Mouse (Mus musculus) neural tube, embryonic 12.5 days (tissue): Measurements from ENCODE around the gene Amn1. TPM values are rescaled to one million over a fixed set of nuclear protein-coding genes. Genes with fewer than 3 reads are reported as not detected.
"Not testable (repeated sequence)": the region's sequence is repeated elsewhere in the genome, so short reads cannot be mapped to it uniquely, and the experiment has no call there.

Experiments
- ATAC-seq: fragments of 200-750 bp; cut with Nextera tagmentation; 2 replicates; pipeline ENCODE4 v1.8.0; 2017; ENCODE audit warnings: low read depth, mild to moderate bottlenecking, moderate TSS enrichment, moderate library complexity; ENCODE audit not compliant: low FRiP score
- H3K27ac ChIP-seq: fragments of 300-500 bp; sonication (generic); 2 replicates; pipeline ENCODE4 v1.5.1; 2016
- H3K27me3 ChIP-seq: fragments of 300-500 bp; sonication (generic); replicated peaks from 2 replicates; pipeline ENCODE4 v1.6.1; 2016; ENCODE audit warnings: mild to moderate bottlenecking
- H3K36me3 ChIP-seq: fragments of 300-500 bp; sonication (generic); 2 replicates; pipeline ENCODE4 v1.6.1; 2016; ENCODE audit warnings: mild to moderate bottlenecking
- H3K4me1 ChIP-seq: fragments of 300-500 bp; sonication (generic); 2 replicates; pipeline ENCODE4 v1.6.1; 2016
- H3K4me2 ChIP-seq: fragments of 300-500 bp; sonication (generic); replicated peaks from 2 replicates; pipeline ENCODE4 v1.6.1; 2016; ENCODE audit warnings: mild to moderate bottlenecking
- H3K4me3 ChIP-seq: fragments of 300-500 bp; sonication (generic); 2 replicates; pipeline ENCODE4 v1.5.1; 2016
- H3K9ac ChIP-seq: fragments of 300-500 bp; sonication (generic); 2 replicates; pipeline ENCODE4 v1.6.1; 2016; ENCODE audit warnings: mild to moderate bottlenecking
- H3K9me3 ChIP-seq: fragments of 300-500 bp; sonication (generic); 2 replicates; pipeline ENCODE4 v1.6.1; 2016; ENCODE audit warnings: mild to moderate bottlenecking
- WGBS: fragments of 180-500 bp; shearing (Covaris S2); methylation state at CpG from one replicate; pipeline ENCODE4 v1.1.7; 2016; 5-methylcytosine and 5-hydroxymethylcytosine counted together
- polyA plus RNA-seq: library from polyadenylated mRNA; unstranded; fragments of >200 nt; fragmentation: Nextera tagmentation; extraction: Ambion mirVana; gene quantifications from 2 replicates; pipeline ENCODE4 v1.2.1, GENCODE M21; 2016

The Amn1 gene
- polyA plus RNA-seq, result 85.0 and 87.9 TPM in 2 replicates

GRCm38 (mm10) chr6:149188041-149188924, at the start of gene Amn1:
Gene Amn1, minus strand, starts transcription at chr6:149188712.
- Histone ChIP-seq H3K9me3 (no peaks in the 10 kb centered on the region), H3K27me3 (no peaks in the 10 kb centered on the region), H3K4me2 (peak within 1 kb of the TSS; percentile 67), H3K9ac (peak within 1 kb of the TSS; percentile 91), H3K4me3 (peak within 1 kb of the TSS; percentile 83), H3K27ac (peak within 1 kb of the TSS; percentile 94), H3K4me1 (peaks cover 14% of the 10 kb centered on the region), H3K36me3 (peaks cover 9% of the 10 kb centered on the region; the same call in 1 of the 2 replicates)
- ATAC-seq, result peak; percentile 99
- under 1% methylated on average over 34 of the region's 34 CpGs for WGBS

- Histone ChIP-seq H3K4me1 (no peaks in the 10 kb centered on the region), H3K9me3 (no peaks in the 10 kb centered on the region)
Measured at GRCm38 (mm10) chr6:149236807-149237206, 48.3 kb upstream of the Amn1 start.

DNA sequence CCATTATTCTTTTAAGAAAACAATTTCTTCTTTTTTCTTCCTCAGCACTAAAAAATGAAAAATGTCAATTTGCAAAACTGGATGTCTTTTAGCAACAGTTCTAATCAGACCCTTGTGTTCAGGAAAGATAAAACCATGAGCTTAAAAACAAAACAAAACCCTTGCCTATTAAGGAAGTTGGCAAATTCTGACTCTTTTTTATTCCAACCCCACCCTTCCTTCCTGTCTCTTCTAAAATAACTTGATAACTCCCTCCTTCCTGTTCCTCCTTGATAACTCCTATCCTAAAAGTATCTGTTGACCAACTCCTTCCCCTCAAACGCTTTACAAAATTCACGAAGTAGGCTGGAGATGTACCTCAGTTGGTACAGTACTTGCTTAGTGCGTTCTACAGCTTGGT, 45.4 kb upstream of the Amn1 start:
- no peaks in the 10 kb centered on the region for H3K9me3 ChIP-seq
- no peaks in the 10 kb centered on the region for H3K27me3 ChIP-seq
- H3K9ac ChIP-seq, result no peak overlapping the region
- no peak overlapping the region for H3K4me2 ChIP-seq
- H3K27ac ChIP-seq, result no peak overlapping the region
- no peak overlapping the region for H3K4me3 ChIP-seq
- no peaks in the 10 kb centered on the region for H3K4me1 ChIP-seq
- no peaks in the 10 kb centered on the region for H3K36me3 ChIP-seq
- ATAC-seq, result no peak
- 88% methylated on average over 3 of the region's 3 CpGs for WGBS

More at GRCm38 (mm10) chr6:149236807-149237206, 48.3 kb upstream of the Amn1 start:
- Histone ChIP-seq H3K4me2 (no peak overlapping the region), H3K36me3 (no peaks in the 10 kb centered on the region), H3K4me3 (no peak overlapping the region), H3K27me3 (no peaks in the 10 kb centered on the region), H3K9ac (no peak overlapping the region), H3K27ac (no peak overlapping the region)
- WGBS, result 76% methylated on average over 2 of the region's 2 CpGs
- ATAC-seq, result no peak

DNA sequence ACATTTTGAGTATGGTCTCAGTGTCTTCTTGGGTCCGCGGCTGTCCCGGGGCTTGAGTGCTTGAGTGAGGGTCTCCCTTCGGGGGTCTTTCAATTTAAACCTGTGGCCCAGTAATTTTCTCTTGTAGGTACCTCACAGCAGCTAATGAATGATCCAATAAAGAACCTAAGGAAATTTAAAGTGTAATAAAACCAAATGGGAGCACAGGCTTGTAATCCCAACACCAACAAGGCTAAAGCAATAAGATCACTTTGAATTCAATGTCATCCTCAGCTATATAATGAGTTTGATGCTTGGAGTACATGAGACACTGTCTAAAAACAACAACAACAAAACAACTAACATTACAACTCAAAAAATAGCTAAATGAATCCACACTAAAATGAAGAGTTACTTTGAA, 36.2 kb upstream of the Amn1 start:
- 90% methylated on average over 4 of the region's 4 CpGs for WGBS
- Histone ChIP-seq H3K27me3 (no peaks in the 10 kb centered on the region), H3K9ac (no peak overlapping the region), H3K9me3 (no peaks in the 10 kb centered on the region), H3K27ac (no peak overlapping the region), H3K4me2 (no peak overlapping the region), H3K36me3 (no peaks in the 10 kb centered on the region), H3K4me1 (no peaks in the 10 kb centered on the region), H3K4me3 (no peak overlapping the region)
- no peak for ATAC-seq

GRCm38 (mm10) chr6:149221296-149221695, 32.8 kb upstream of the Amn1 start:
- no peak for ATAC-seq
- H3K4me1 ChIP-seq, result no peaks in the 10 kb centered on the region
- H3K27me3 ChIP-seq, result no peaks in the 10 kb centered on the region
- H3K36me3 ChIP-seq, result no peaks in the 10 kb centered on the region
- no peaks in the 10 kb centered on the region for H3K9me3 ChIP-seq
- H3K9ac ChIP-seq, result no peak overlapping the region
- no peak overlapping the region for H3K4me2 ChIP-seq
- H3K4me3 ChIP-seq, result no peak overlapping the region
- no peak overlapping the region for H3K27ac ChIP-seq

- Histone ChIP-seq H3K4me2 (no peak overlapping the region), H3K9ac (no peak overlapping the region), H3K4me3 (no peak overlapping the region), H3K36me3 (no peaks in the 10 kb centered on the region), H3K27me3 (no peaks in the 10 kb centered on the region), H3K27ac (no peak overlapping the region), H3K9me3 (no peaks in the 10 kb centered on the region), H3K4me1 (no peaks in the 10 kb centered on the region)
- ATAC-seq, result no peak
Measured at GRCm38 (mm10) chr6:149198572-149198971, 10.1 kb upstream of the Amn1 start.

DNA sequence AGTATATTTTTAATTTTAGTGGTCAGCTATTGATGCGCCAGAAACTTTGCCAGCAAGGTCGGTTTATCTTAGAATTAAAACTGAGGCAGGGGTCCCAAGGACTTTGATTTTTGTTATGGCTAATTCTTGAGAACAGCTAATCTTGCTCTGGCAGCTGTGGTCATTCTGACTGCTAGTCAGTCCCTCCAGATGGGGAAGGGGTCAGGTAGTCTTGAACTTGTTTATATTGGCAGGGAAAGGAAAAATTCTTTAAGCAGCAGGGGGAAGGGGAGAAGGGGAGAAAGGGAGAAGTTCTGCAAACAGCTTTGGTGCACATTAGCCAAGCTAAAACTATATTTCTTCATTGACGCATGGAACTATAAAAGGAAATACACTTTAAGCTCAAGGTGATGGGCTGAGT, 8.6 kb upstream of the Amn1 start:
- H3K27me3 ChIP-seq, result no peaks in the 10 kb centered on the region
- H3K27ac ChIP-seq, result no peak overlapping the region
- no peak for ATAC-seq
- H3K9ac ChIP-seq, result no peak overlapping the region
- no peak overlapping the region for H3K4me3 ChIP-seq
- 83% methylated on average over 3 of the region's 3 CpGs for WGBS
- H3K9me3 ChIP-seq, result no peaks in the 10 kb centered on the region
- H3K4me1 ChIP-seq, result no peaks in the 10 kb centered on the region
- no peaks in the 10 kb centered on the region for H3K36me3 ChIP-seq
- no peak overlapping the region for H3K4me2 ChIP-seq

DNA sequence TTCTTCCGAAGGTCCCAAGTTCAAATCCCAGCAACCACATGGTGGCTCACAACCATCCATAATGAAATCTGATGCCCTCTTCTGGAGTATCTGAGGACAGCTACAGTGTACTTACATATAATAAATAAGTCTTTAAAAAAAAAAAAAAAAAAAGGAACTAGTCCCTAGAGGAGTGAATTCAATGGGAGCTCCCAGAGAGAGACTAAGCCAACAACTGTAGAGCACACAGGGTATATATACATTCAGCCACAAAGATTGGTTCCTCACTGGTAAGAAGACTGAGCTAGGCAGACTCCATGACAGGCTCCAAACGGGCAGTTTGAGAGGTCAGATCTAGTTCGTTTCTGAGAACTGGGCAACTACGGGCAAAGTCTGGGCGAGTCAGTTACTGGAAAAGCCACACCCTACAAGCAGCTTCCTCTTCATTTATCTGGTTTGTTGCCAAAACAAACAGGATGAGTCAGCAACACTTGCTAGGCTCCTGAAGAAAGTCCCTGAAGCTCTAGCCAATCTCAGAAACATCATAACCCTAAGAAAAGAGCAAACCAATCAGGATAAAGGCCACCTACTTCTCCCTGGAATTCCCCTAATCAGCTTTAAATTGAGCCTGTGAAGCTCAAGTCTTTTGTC, 4.9 kb upstream of the Amn1 start:
- WGBS, result 84% methylated on average over 5 of the region's 5 CpGs
- no peak for ATAC-seq
- Histone ChIP-seq H3K36me3 (no peaks in the 10 kb centered on the region), H3K4me2 (no peak overlapping the region), H3K27ac (no peak overlapping the region), H3K9ac (no peak overlapping the region), H3K4me1 (no peaks in the 10 kb centered on the region), H3K4me3 (no peak overlapping the region), H3K27me3 (no peaks in the 10 kb centered on the region), H3K9me3 (no peaks in the 10 kb centered on the region)

DNA sequence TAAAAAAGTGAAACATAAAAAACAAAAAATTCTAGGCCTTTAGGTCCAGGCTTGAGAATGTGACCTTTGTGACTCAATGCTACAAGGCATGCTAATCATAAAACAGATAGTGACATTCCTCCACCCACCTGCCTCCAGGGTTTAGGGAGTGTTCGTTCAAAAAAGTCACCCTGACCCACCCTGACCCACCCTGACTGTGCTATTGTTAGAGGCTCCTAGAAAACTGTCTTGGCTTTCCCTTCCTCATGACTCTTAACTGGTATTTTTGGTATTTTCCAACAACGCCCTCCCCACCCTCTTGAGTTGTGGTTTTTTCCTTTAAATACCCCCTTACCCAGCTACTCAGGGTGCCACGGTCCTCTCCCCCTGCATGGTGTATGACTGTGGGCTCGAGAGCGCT, 3.4 kb upstream of the Amn1 start:
- 87% methylated on average over 5 of the region's 5 CpGs for WGBS
- not testable (repeated sequence) for H3K36me3 ChIP-seq, H3K4me3 ChIP-seq, H3K4me1 ChIP-seq, H3K27me3 ChIP-seq, H3K9ac ChIP-seq, ATAC-seq, H3K4me2 ChIP-seq, H3K9me3 ChIP-seq, H3K27ac ChIP-seq

- H3K4me2 ChIP-seq, result 0 out of 2 replicates have a peak overlapping the region, but pooled peaks have one; percentile 67
- H3K27me3 ChIP-seq, result no peaks in the 10 kb centered on the region
- no peak overlapping the region for H3K27ac ChIP-seq
- H3K9ac ChIP-seq, result no peak overlapping the region
- no peak for ATAC-seq
- H3K4me3 ChIP-seq, result no peak overlapping the region
- WGBS, result 96% methylated on average over 16 of the region's 16 CpGs
- no peaks in the 10 kb centered on the region for H3K9me3 ChIP-seq
- H3K4me1 ChIP-seq, result peaks cover 14% of the 10 kb centered on the region
- H3K36me3 ChIP-seq, result 0 out of 2 replicates have a peak, but pooled peaks cover under 1% of the 10 kb centered on the region
Measured at GRCm38 (mm10) chr6:149189340-149189922, 919 bp upstream of the Amn1 start.

DNA sequence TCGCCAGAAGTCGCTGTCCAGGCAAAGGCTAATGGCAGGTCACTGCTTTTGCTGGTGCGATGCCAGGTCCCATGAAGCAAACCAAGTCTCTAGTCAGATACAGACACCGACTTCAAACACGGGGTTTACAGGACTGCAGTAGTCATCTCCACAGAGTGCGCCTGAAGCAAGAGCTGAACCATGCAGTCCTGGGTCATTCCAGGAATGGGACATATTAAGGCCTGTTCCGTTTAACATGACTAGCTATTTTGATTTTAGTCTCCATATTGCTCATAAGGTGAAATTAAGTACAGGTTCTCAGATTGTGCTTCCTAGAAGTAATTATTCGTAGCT, 379 bp upstream of the Amn1 start:
- Histone ChIP-seq H3K9me3 (no peaks in the 10 kb centered on the region), H3K4me2 (peak overlapping the region; percentile 67), H3K4me1 (peaks cover 14% of the 10 kb centered on the region), H3K27me3 (no peaks in the 10 kb centered on the region), H3K27ac (no peak overlapping the region), H3K4me3 (peak overlapping the region; percentile 83), H3K9ac (peak overlapping the region; percentile 42; the same call in 1 of the 2 replicates), H3K36me3 (0 out of 2 replicates have a peak, but pooled peaks cover 4% of the 10 kb centered on the region)
- ATAC-seq, result peak; percentile 85
- 41% methylated on average over 8 of the region's 8 CpGs for WGBS

GRCm38 (mm10) chr6:149187371-149187770, 1.1 kb downstream of the Amn1 start:
- H3K27ac ChIP-seq, result no peak overlapping the region
- no peak for ATAC-seq
- peaks cover 14% of the 10 kb centered on the region for H3K4me1 ChIP-seq
- peaks cover 16% of the 10 kb centered on the region for H3K36me3 ChIP-seq
- H3K27me3 ChIP-seq, result no peaks in the 10 kb centered on the region
- H3K4me2 ChIP-seq, result peak overlapping the region; percentile 67
- 67% methylated on average over 1 of the region's 1 CpGs for WGBS
- H3K9me3 ChIP-seq, result no peaks in the 10 kb centered on the region
- H3K9ac ChIP-seq, result peak overlapping the region; percentile 91; the same call in 1 of the 2 replicates
- H3K4me3 ChIP-seq, result peak overlapping the region; percentile 83
